Mouse (Mus musculus) kidney, adult 2 months (tissue): ENCODE data around the gene Lrmda.

Experiments used
- CTCF ChIP-seq: fragments of 200-500 bp; conservative IDR thresholded peaks from 2 replicates; pipeline ENCODE4 v1.5.1; 2011; ENCODE audit warnings: low read depth, mild to moderate bottlenecking, control low read depth, low read length, moderate library complexity, mixed read lengths; ENCODE audit not compliant: insufficient read depth, insufficient read length
- POLR2A ChIP-seq: fragments of 200-500 bp; IDR thresholded peaks from one replicate; pipeline ENCODE4 v1.6.1; 2011; ENCODE audit warnings: low read depth, low read length, control low read depth

- no peak for TF ChIP-seq POLR2A
- no peak for TF ChIP-seq CTCF
These were observed 64.4 kb downstream of the Lrmda start for GRCm38 (mm10) chr14:22083931-22084330.
